Mouse (Mus musculus) lung, adult 2 months (tissue): ENCODE measurements around the gene Gcn1l1. TPM values are rescaled to one million over a fixed set of nuclear protein-coding genes. Genes with fewer than 3 reads are reported as not detected.

Source experiments
- DNase-seq: peaks from one replicate; pipeline ENCODE4 v3.0.0; 2022
- H3K4me1 ChIP-seq: fragments of 200-500 bp; 2 replicates; pipeline ENCODE4 v1.6.1; 2011; ENCODE audit warnings: low read length; ENCODE audit not compliant: control insufficient read depth, insufficient read depth
- H3K4me3 ChIP-seq: fragments of 200-500 bp; replicated peaks from 2 replicates; pipeline ENCODE3; 2011; ENCODE audit warnings: low read depth, mild to moderate bottlenecking, control low read depth, low read length; ENCODE audit errors: extremely low read depth
- CTCF ChIP-seq: fragments of 200-500 bp; IDR thresholded peaks from 2 replicates; pipeline ENCODE4 v1.5.1; 2011; ENCODE audit warnings: mild to moderate bottlenecking, low read length, control low read depth; ENCODE audit not compliant: insufficient read depth
- POLR2A ChIP-seq: fragments of 200-500 bp; IDR thresholded peaks from 2 replicates; pipeline ENCODE4 v1.6.1; 2011; ENCODE audit warnings: low read depth, mild to moderate bottlenecking, control low read depth, low read length, borderline replicate concordance; ENCODE audit errors: extremely low read depth
- WGBS: fragments of 180-500 bp; shearing (Covaris S2); methylation state at CpG from one replicate; pipeline ENCODE4 v1.1.7; 2018; 5-methylcytosine and 5-hydroxymethylcytosine counted together
- polyA plus RNA-seq: library from polyadenylated mRNA; depleted of rRNA; stranded (reverse); fragments of >200 nt; gene quantifications from 2 replicates; pipeline ENCODE4 v1.2.3, GENCODE M21; 2012

Gene Gcn1l1
- polyA plus RNA-seq, 1 experiment = 52.8 TPM

DNA sequence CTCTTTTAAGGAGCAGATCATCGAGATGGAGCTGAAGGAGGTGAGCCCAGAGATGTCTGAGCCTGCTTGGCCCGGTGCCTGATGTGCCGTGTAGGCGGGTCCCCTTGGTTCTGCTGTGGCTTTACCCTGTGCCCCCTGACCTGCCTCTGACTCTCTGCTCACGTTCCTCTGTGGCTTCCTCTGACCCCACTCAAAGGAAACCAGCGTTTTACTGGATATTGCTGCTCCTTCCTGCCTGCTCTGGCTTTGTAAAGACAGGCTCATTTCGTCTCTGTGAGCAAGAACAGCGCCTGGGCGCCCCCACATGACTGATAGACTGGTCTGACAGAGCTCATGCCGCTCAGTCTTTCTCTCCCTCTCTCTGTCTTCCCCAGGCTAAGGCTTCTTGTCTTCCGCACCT, 26.0 kb downstream of the Gcn1l1 start:
- no peaks in the 10 kb centered on the region for H3K4me1 ChIP-seq
- no peak for DNase-seq
- H3K4me3 ChIP-seq = no peak overlapping the region
- WGBS = 55% methylated on average over 11 of the region's 11 CpGs
- TF ChIP-seq CTCF (no peak), POLR2A (no peak)

- TF ChIP-seq POLR2A (no peak), CTCF (no peak)
- Histone ChIP-seq H3K4me3 (no peak overlapping the region), H3K4me1 (no peaks in the 10 kb centered on the region)
- WGBS = 83% methylated on average over 2 of the region's 2 CpGs
- no peak for DNase-seq
Observed at GRCm38 (mm10) chr5:115591506-115591905, 26.5 kb downstream of the Gcn1l1 start.

DNA sequence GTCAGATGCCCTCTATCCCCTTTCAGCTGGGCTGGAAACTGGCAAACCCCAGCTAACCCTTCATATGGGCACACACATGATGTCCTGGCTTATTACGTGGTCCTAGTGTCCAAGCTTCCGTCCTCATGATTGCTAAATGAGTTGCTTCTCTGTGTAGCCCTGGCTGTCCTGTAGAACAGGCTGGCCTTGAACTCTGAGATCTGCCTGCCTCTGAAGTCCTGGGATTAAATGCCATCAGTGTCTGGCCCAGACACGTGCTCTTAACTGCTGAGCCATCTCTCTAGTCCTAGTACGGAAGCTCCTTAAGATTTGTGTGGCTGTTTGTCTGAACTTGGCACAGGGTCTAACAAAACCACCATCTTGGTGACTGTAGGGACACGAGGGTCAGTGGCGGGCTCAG, 38.5 kb downstream of the Gcn1l1 start:
- H3K4me3 ChIP-seq = no peak overlapping the region
- H3K4me1 ChIP-seq = no peaks in the 10 kb centered on the region
- no peak for DNase-seq
- WGBS = 92% methylated on average over 6 of the region's 6 CpGs
- TF ChIP-seq POLR2A (no peak), CTCF (no peak)

DNA sequence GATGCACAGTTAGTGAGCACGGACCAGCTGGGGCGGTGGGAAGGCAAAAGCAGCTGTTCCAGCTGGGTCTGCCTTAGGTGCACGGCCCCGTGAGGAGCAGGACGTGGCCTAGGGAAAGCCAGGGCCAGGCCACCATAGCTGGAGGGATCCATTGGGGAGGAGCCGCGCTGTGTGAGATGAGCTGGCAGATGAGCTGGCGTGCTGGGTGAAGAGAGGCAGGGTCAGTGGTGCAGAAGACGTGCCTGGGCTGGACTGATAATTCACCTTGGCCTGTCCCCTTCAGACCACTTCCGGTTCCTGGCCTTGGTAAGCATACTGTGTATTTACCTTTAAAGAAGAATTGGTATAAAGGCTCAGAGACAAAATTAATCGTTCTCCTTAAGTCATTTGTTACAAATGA, 46.5 kb downstream of the Gcn1l1 start:
- TF ChIP-seq POLR2A = no peak
- WGBS = 88% methylated on average over 11 of the region's 11 CpGs
- H3K4me1 ChIP-seq = no peaks in the 10 kb centered on the region
- H3K4me3 ChIP-seq = no peak overlapping the region
- no peak for DNase-seq

GRCm38 (mm10) chr5:115613332-115613731, 48.3 kb downstream of the Gcn1l1 start:
- no peaks in the 10 kb centered on the region for H3K4me1 ChIP-seq
- TF ChIP-seq CTCF (no peak), POLR2A (no peak)
- H3K4me3 ChIP-seq = no peak overlapping the region
- 90% methylated on average over 9 of the region's 9 CpGs for WGBS
- no peak for DNase-seq

- peak; percentile 20 for DNase-seq
- peak; percentile 50 for TF ChIP-seq CTCF
- no peak for TF ChIP-seq POLR2A
- Histone ChIP-seq H3K4me1 (no peaks in the 10 kb centered on the region), H3K4me3 (no peak overlapping the region)
- 67% methylated on average over 7 of the region's 7 CpGs for WGBS
Observed at GRCm38 (mm10) chr5:115614948-115615347, 49.9 kb downstream of the Gcn1l1 start.

DNA sequence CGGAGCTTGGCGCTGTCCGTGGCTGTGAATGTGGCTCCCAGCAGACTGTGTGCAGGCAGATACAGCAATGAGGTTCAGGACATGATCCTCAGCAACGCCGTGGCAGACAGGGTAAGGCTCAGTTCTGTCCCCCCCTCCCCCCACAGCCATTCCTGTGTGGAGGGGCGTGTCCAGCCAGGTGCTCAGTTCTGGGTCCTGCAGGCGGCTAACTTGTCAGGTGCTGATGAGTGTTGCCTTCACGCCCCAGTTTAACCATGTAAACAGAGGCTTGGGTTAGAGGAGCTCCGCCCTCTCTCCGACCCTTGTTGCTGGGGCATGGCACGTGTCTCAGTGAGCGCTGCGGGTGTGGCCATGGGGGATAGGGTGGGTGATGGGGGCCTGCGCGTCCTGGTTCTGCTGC, 54.6 kb downstream of the Gcn1l1 start:
- DNase-seq = no peak
- 86% methylated on average over 15 of the region's 15 CpGs for WGBS
- Histone ChIP-seq H3K4me1 (no peaks in the 10 kb centered on the region), H3K4me3 (no peak overlapping the region)
- TF ChIP-seq CTCF (no peak), POLR2A (no peak)

DNA sequence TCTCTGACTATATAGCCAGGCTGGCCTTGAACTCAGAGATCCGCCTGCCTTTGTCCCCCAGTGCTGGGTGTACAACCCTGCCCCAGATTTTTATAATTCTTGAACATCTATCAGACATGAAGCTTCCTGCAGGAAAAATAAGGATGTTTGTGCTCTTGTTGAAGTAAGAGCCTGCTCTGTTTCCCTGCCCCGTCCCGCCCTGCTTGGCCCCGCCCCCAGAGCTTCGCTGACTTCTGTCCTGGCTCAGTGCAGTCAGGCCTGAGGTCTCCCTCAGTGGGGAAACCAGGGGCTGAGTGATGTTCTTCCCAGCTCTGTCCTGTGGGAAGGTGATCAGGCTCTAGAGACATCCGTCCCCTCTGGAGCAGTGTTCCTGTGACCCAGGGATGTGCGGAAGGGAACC, 57.6 kb downstream of the Gcn1l1 start:
- no peak overlapping the region for H3K4me3 ChIP-seq
- no peak for DNase-seq
- H3K4me1 ChIP-seq = no peaks in the 10 kb centered on the region
- TF ChIP-seq CTCF = no peak
- TF ChIP-seq POLR2A = no peak
- WGBS = 80% methylated on average over 7 of the region's 7 CpGs

DNA sequence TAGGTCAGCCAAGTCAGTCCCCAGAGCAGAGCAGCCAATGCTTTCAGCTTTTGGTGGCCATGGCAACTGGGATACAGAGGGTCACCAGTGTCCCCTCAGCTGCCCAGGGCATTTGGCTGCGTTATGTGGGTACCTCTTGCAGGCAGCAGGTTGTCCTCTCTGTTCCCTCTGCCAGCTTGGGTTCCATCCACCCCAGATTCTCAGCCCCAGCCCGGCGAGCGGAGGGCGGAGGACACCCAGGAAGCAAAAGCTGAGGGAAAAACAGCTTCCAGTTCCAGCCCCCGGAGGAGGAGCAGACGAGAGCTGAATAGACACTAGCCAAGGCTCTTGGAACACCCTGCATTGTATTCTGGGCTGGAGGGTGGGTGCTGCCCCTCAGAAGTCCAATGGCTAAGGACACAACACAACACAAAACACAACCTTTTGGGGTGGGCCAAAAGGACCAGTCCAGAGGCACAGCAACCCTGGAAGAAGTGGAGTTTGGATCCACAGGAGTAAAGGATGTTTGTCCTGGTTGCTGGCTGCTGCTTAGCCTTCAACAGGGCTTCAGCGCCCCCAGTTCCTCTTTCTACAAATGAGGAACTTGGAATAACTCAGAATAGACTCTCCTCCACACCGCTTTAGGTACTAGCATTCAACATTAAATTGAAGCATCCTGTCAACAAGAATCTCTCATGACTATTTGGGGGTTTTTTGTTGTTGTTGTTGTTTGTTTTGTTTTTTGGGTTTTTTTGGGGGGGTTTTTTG, 58.8 kb downstream of the Gcn1l1 start:
- WGBS = 64% methylated on average over 9 of the region's 9 CpGs
- DNase-seq = no peak
- no peaks in the 10 kb centered on the region for H3K4me1 ChIP-seq
- TF ChIP-seq POLR2A (no peak), CTCF (no peak)
- no peak overlapping the region for H3K4me3 ChIP-seq

DNA sequence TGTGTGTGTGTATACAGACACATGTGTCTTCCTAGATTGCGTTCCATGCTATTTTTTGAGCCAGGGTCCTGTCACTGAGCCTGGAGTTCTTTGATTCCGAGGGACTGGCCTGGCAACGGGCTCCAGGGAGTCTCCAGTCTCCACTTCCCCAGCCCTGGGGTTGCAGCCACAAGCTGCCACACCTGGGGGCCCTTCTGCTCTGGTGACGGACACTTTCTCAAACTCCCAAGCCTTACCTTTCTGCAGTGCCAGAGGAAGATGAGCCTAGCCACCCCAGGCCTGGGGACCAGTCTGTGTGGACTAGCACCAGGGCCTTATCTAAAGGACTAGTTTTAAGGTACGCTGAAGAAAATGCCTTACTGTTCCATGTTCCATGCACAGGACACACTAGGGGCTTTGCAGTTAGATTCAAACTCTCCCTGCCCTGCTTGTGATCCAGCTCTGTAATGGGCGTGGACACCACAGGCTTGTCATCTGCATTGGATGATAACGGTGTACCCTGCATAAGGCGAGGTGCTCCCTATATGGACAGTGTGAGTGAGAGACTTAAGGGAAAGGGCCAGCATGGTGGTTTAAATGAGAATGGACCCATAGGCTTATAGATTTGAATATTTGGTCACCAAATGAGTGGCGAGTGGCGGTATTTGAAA, 61.3 kb downstream of the Gcn1l1 start:
- no peak for TF ChIP-seq CTCF
- TF ChIP-seq POLR2A = no peak
- 89% methylated on average over 10 of the region's 10 CpGs for WGBS
- no peak overlapping the region for H3K4me3 ChIP-seq

More for the DNA sequence above, 61.3 kb downstream of the Gcn1l1 start:
- peaks cover 3% of the 10 kb centered on the region for H3K4me1 ChIP-seq
- DNase-seq = no peak
